Mouse (Mus musculus): ENCODE data around the gene Tnpo2. TPM values are rescaled to one million over a fixed set of nuclear protein-coding genes. Genes with fewer than 3 reads are reported as not detected.
A peak's percentile ranks its signal among the peaks of the same experiment; 100 is the strongest.

The Tnpo2 gene
- polyA plus RNA-seq, 1 experiment from 2014 or later = 15.5 TPM

GRCm38 (mm10) chr8:85021514-85022055 is 15.1 kb upstream of the Tnpo2 start:
- H3K27ac ChIP-seq (ENCODE audit: low read depth) = no peak overlapping the region
- H3K4me2 ChIP-seq (ENCODE audit: low read length) = no peak overlapping the region
- WGBS = 95% methylated on average over 3 of the region's 3 CpGs
- ATAC-seq (replicated peaks; ENCODE audit: low FRiP score, low TSS enrichment, low read depth) (no peak), DNase-seq (ENCODE audit: low spot score) (no peak)
- H3K9me3 ChIP-seq (ENCODE audit: control insufficient read depth, low read length) = no peaks in the 10 kb centered on the region
- no peak overlapping the region for H3K4me3 ChIP-seq (ENCODE audit: low read depth, low read length)
- no peak overlapping the region for H3K9ac ChIP-seq (ENCODE audit: low read length)
- H3K36me3 ChIP-seq (ENCODE audit: control insufficient read depth, insufficient read depth, low read length) = peaks cover 56% of the 10 kb centered on the region
- H3K27me3 ChIP-seq (replicated peaks; ENCODE audit: control insufficient read depth, insufficient read depth, low read length) = no peaks in the 10 kb centered on the region
- H3K4me1 ChIP-seq (replicated peaks; ENCODE audit: control insufficient read depth, insufficient read depth, low read length) = peaks cover 14% of the 10 kb centered on the region

DNA sequence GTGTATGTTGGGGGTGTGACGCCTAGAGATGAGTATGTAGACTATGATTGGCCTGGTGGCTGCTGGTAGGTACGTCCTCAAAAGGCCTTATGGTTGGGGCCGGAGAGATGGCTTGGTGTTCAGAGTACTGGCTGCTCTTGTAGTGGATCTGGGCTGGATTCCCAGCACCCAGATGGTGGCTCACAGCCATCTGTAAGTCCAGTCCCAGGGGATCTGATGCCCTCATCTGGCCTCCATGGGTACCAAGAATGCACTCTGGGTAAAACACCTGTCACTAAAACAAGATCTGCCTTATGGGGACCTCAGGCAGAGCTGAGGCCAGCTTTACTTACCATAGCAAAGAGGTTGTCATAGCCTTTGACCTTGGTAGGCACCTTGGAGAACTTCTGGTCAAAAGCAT is 12.9 kb upstream of the Tnpo2 start:
- WGBS = 92% methylated on average over 3 of the region's 3 CpGs
- peak overlapping the region; percentile 66 for H3K4me2 ChIP-seq (ENCODE audit: low read length)
- H3K9ac ChIP-seq (ENCODE audit: low read length) = no peak overlapping the region
- ATAC-seq (replicated peaks; ENCODE audit: low FRiP score, low TSS enrichment, low read depth) (no peak), DNase-seq (ENCODE audit: low spot score) (no peak)
- no peaks in the 10 kb centered on the region for H3K9me3 ChIP-seq (ENCODE audit: control insufficient read depth, low read length)
- H3K4me1 ChIP-seq (replicated peaks; ENCODE audit: control insufficient read depth, insufficient read depth, low read length) = peaks cover 24% of the 10 kb centered on the region
- 0 out of 2 replicates have a peak overlapping the region, but pooled peaks have one; percentile 93 for H3K4me3 ChIP-seq (ENCODE audit: low read depth, low read length)
- H3K36me3 ChIP-seq (ENCODE audit: control insufficient read depth, insufficient read depth, low read length) = peaks cover 42% of the 10 kb centered on the region
- no peaks in the 10 kb centered on the region for H3K27me3 ChIP-seq (replicated peaks; ENCODE audit: control insufficient read depth, insufficient read depth, low read length)
- H3K27ac ChIP-seq (ENCODE audit: low read depth) = no peak overlapping the region

- H3K4me3 ChIP-seq (ENCODE audit: low read depth, low read length) = peak within 1 kb of the TSS; percentile 93
- peaks cover 28% of the 10 kb centered on the region for H3K4me1 ChIP-seq (replicated peaks; ENCODE audit: control insufficient read depth, insufficient read depth, low read length)
- peaks cover 41% of the 10 kb centered on the region for H3K36me3 ChIP-seq (ENCODE audit: control insufficient read depth, insufficient read depth, low read length)
- H3K27ac ChIP-seq (ENCODE audit: low read depth) = peak within 1 kb of the TSS; percentile 89
- DNase-seq (ENCODE audit: low spot score) (peak; percentile 91), ATAC-seq (replicated peaks; ENCODE audit: low FRiP score, low TSS enrichment, low read depth) (peak; percentile 93)
- 4% methylated on average over 30 of the region's 30 CpGs for WGBS
- H3K27me3 ChIP-seq (replicated peaks; ENCODE audit: control insufficient read depth, insufficient read depth, low read length) = no peaks in the 10 kb centered on the region
- H3K9ac ChIP-seq (ENCODE audit: low read length) = peak within 1 kb of the TSS; percentile 67
- H3K9me3 ChIP-seq (ENCODE audit: control insufficient read depth, low read length) = no peaks in the 10 kb centered on the region
- H3K4me2 ChIP-seq (ENCODE audit: low read length) = peak within 1 kb of the TSS; percentile 66
Observed at GRCm38 (mm10) chr8:85025098-85025932, 11.4 kb upstream of the Tnpo2 start, which contains the start of gene Asna1. Asna1 (minus strand) TSS chr8:85025281.

GRCm38 (mm10) chr8:85026670-85027515 is 9.8 kb upstream of the Tnpo2 start, which contains the start of gene Trir:
Trir (plus strand) TSS chr8:85026823.
- H3K9ac ChIP-seq (ENCODE audit: low read length) = peak within 1 kb of the TSS; percentile 90
- peak; percentile 79 for ATAC-seq (replicated peaks; ENCODE audit: low FRiP score, low TSS enrichment, low read depth)
- peak; percentile 96 for DNase-seq (ENCODE audit: low spot score)
- H3K36me3 ChIP-seq (ENCODE audit: control insufficient read depth, insufficient read depth, low read length) = peaks cover 49% of the 10 kb centered on the region
- peak within 1 kb of the TSS; percentile 93 for H3K4me3 ChIP-seq (ENCODE audit: low read depth, low read length)
- peaks cover 28% of the 10 kb centered on the region for H3K4me1 ChIP-seq (replicated peaks; ENCODE audit: control insufficient read depth, insufficient read depth, low read length)
- peak within 1 kb of the TSS; percentile 66 for H3K4me2 ChIP-seq (ENCODE audit: low read length)
- H3K27me3 ChIP-seq (replicated peaks; ENCODE audit: control insufficient read depth, insufficient read depth, low read length) = no peaks in the 10 kb centered on the region
- WGBS = under 1% methylated on average over 75 of the region's 75 CpGs
- no peaks in the 10 kb centered on the region for H3K9me3 ChIP-seq (ENCODE audit: control insufficient read depth, low read length)
- H3K27ac ChIP-seq (ENCODE audit: low read depth) = peak within 1 kb of the TSS; percentile 89

DNA sequence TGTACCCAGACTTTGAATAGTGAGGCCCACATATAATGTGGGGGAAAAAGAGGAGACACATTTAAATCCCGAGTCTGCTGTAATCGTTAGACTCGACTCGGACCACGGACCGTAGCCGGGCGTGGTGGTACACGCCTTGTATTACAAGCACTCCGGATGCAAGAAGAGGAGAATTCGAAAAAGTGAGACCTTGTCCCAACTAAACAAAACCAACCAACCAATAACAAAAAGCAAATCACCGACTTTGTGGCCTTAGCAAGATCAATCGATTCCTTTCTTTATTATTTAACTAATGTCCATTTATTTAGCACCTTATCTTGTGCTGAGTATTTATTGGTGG is 9.2 kb upstream of the Tnpo2 start:
- Histone ChIP-seq H3K4me3 (ENCODE audit: low read depth, low read length) (peak overlapping the region; percentile 93), H3K27ac (ENCODE audit: low read depth) (peak overlapping the region; percentile 89), H3K36me3 (ENCODE audit: control insufficient read depth, insufficient read depth, low read length) (peaks cover 49% of the 10 kb centered on the region), H3K9me3 (ENCODE audit: control insufficient read depth, low read length) (no peaks in the 10 kb centered on the region), H3K4me1 (replicated peaks; ENCODE audit: control insufficient read depth, insufficient read depth, low read length) (peaks cover 28% of the 10 kb centered on the region), H3K27me3 (replicated peaks; ENCODE audit: control insufficient read depth, insufficient read depth, low read length) (no peaks in the 10 kb centered on the region), H3K4me2 (ENCODE audit: low read length) (peak overlapping the region; percentile 66), H3K9ac (ENCODE audit: low read length) (peak overlapping the region; percentile 90)
- WGBS = 1% methylated on average over 13 of the region's 13 CpGs
- no peak for DNase-seq (ENCODE audit: low spot score)
- ATAC-seq (replicated peaks; ENCODE audit: low FRiP score, low TSS enrichment, low read depth) = no peak

DNA sequence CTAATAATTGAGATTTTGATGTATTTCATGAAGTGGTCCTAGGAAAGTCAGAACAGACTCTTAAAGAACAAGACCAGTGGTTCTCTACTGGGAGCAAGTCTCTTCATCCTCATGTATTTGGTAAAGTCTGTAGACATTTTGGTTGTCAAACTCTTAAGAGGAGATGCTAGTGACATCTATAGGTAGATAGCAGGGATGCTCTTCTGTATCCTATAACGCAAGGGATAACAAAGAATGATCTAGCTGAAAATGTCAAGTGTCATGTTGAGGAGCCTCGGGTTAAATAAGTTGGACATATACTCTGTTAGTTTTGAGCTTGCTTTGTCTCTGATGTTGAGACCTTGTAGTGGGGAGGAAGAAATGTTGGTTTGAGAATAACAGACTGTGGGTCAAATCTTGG is 8.8 kb upstream of the Tnpo2 start:
- Histone ChIP-seq H3K36me3 (ENCODE audit: control insufficient read depth, insufficient read depth, low read length) (peaks cover 49% of the 10 kb centered on the region), H3K9me3 (ENCODE audit: control insufficient read depth, low read length) (no peaks in the 10 kb centered on the region), H3K9ac (ENCODE audit: low read length) (peak overlapping the region; percentile 90), H3K27me3 (replicated peaks; ENCODE audit: control insufficient read depth, insufficient read depth, low read length) (no peaks in the 10 kb centered on the region), H3K4me3 (ENCODE audit: low read depth, low read length) (peak overlapping the region; percentile 93), H3K4me2 (ENCODE audit: low read length) (peak overlapping the region; percentile 66), H3K27ac (ENCODE audit: low read depth) (no peak overlapping the region), H3K4me1 (replicated peaks; ENCODE audit: control insufficient read depth, insufficient read depth, low read length) (peaks cover 28% of the 10 kb centered on the region)
- DNase-seq (ENCODE audit: low spot score) (no peak), ATAC-seq (replicated peaks; ENCODE audit: low FRiP score, low TSS enrichment, low read depth) (no peak)
- WGBS = 14% methylated on average over 2 of the region's 2 CpGs

DNA sequence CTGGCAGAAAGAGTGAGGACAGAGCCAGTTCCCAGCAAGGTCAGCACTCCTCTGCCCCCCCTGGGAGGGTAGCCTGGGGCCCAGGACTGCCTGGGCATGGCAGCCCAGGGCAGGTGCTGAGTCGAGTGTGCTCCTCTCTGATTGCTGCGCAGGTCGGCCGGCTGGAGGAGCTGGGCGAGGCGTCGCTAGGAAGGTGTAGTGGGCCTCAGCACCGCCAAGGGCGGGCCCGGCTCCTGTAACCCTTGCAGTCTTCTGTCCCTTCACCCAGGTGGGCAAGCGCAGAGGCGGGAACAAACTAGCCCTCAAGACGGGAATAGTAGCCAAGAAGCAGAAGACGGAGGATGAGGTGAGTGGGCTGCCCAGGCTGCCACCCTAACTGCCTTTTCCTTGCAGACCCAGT is 7.4 kb upstream of the Tnpo2 start:
- no peaks in the 10 kb centered on the region for H3K9me3 ChIP-seq (ENCODE audit: control insufficient read depth, low read length)
- DNase-seq (ENCODE audit: low spot score) = no peak
- WGBS = 85% methylated on average over 14 of the region's 14 CpGs
- no peaks in the 10 kb centered on the region for H3K27me3 ChIP-seq (replicated peaks; ENCODE audit: control insufficient read depth, insufficient read depth, low read length)
- no peak overlapping the region for H3K4me3 ChIP-seq (ENCODE audit: low read depth, low read length)
- 0 out of 2 replicates have a peak overlapping the region, but pooled peaks have one; percentile 10 for H3K9ac ChIP-seq (ENCODE audit: low read length)
- peaks cover 24% of the 10 kb centered on the region for H3K4me1 ChIP-seq (replicated peaks; ENCODE audit: control insufficient read depth, insufficient read depth, low read length)
- peaks cover 49% of the 10 kb centered on the region for H3K36me3 ChIP-seq (ENCODE audit: control insufficient read depth, insufficient read depth, low read length)
- no peak overlapping the region for H3K4me2 ChIP-seq (ENCODE audit: low read length)
- no peak for ATAC-seq (replicated peaks; ENCODE audit: low FRiP score, low TSS enrichment, low read depth)
- no peak overlapping the region for H3K27ac ChIP-seq (ENCODE audit: low read depth)

DNA sequence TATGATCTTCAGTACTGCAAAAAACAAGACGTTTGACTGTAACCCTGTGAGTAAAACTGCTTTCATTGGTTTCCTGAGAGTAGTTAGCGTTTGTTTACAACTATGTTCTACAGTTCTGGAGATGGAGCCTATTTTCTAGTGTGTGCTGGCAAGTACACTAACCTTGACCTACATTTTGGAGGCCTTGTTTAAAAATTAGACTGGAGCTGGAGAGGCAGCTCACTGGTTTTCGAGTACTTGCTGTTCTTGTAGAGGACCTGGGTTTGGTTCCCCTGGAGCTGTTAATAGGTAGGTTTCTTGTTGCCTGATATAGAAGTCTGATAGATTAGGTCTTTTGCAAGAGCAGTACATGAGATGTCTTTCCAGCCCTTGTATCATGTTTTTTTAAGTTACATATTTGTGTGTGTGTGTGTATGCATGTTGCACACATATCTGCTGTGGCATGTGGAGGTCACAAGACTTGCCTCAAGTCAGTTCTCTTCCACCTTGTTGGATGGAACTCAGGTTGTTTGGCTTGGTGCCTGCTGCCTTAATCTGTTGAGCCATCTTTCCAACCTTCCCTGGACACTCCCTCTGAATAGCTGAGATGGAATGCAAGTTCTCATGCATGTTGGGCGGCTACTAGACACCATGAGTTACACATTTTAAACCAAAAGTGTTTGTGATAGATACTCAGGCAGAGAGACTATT is 3.9 kb upstream of the Tnpo2 start:
- Histone ChIP-seq H3K9me3 (ENCODE audit: control insufficient read depth, low read length) (no peaks in the 10 kb centered on the region), H3K4me3 (ENCODE audit: low read depth, low read length) (no peak overlapping the region), H3K27me3 (replicated peaks; ENCODE audit: control insufficient read depth, insufficient read depth, low read length) (no peaks in the 10 kb centered on the region), H3K4me1 (replicated peaks; ENCODE audit: control insufficient read depth, insufficient read depth, low read length) (peaks cover 22% of the 10 kb centered on the region), H3K27ac (ENCODE audit: low read depth) (no peak overlapping the region), H3K4me2 (ENCODE audit: low read length) (no peak overlapping the region), H3K36me3 (ENCODE audit: control insufficient read depth, insufficient read depth, low read length) (peaks cover 49% of the 10 kb centered on the region), H3K9ac (ENCODE audit: low read length) (no peak overlapping the region)
- whole genome bisulfite sequencing = 79% methylated on average over 4 of the region's 4 CpGs
- DNase-seq (ENCODE audit: low spot score) = no peak
- no peak for ATAC-seq (replicated peaks; ENCODE audit: low FRiP score, low TSS enrichment, low read depth)

Data from intestine, embryonic 14.5 days (tissue).